Mouse (Mus musculus): Measurements from ENCODE around the gene Hepacam.

Gene Hepacam

GRCm38 (mm10) chr9:37367301-37368080 is at the start of gene Hepacam:
Hepacam (plus strand) TSS chr9:37367351.
- DNase-seq (ENCODE audit: low read depth, low spot score): no peak

- DNase-seq (ENCODE audit: low read depth, low spot score): no peak
These were observed 37.7 kb upstream of the Hepacam start for GRCm38 (mm10) chr9:37329456-37329855.

- no peak for DNase-seq (ENCODE audit: low read depth, low spot score)
These were observed 21.7 kb upstream of the Hepacam start for GRCm38 (mm10) chr9:37345406-37345805.

DNA sequence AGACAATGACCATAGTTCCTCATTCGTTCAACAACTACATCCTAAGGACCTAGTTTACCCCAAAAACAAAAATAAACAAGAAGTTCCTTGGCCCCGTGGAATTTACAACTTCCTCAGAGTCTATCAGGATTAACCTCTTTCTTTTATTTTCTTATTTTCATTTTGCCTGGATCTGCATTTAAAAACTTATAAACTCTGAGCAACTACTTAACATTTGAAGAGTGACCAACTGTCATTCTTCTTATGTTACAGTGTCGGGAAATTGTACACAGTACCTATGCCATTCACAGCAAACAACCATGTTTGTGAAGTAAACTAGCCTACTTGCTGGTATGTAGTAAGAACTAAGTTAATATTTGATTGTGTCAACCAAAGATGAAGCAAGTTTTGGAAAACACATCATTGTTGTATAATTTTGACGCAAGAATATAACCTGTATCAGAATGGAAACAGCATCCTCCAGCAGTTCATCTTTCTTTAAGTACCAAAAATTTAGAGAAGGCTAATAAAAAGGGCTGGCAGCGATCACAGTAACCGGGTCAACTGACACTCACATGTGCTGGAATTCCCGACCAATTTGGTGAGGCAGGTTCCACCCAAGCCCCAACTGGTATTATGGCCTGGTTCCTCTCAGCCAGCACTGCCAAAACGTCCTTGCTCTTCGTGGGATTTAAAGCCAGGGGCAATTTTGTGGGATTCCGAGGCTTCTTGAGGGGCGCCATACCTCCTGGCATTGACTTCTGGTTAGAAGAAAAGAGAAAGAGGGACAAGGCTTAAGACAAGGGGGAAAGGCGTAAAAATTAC is 19.8 kb upstream of the Hepacam start:
- DNase-seq (ENCODE audit: low read depth, low spot score): no peak

- peak; percentile 94 for DNase-seq (ENCODE audit: low read depth, low spot score)
These were observed 19.0 kb upstream of the Hepacam start, which contains the start of gene Ccdc15 for GRCm38 (mm10) chr9:37347988-37348642. Ccdc15 (minus strand) TSS chr9:37348432.

GRCm38 (mm10) chr9:37349050-37349449 is 18.1 kb upstream of the Hepacam start:
- DNase-seq (ENCODE audit: low read depth, low spot score): no peak

DNA sequence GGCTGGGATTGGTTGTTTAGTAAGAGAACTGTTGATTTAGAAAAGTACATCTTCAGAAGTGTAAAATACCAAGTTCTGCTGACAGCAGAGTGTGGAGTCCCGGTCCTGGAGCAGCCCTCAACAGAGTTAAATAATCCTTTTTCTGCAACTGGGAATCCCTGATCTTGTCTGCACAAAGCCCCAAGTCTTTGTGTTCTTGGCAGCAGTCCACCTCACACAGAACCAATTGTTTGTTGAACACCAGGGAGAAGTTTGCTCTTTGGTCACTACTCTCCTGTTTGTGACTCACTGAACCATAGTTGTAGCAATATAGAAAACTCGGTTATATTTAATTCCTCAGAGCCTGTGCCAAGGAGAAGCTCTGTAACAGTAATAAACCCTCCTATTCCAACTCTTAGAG is 15.9 kb upstream of the Hepacam start:
- no peak for DNase-seq (ENCODE audit: low read depth, low spot score)

DNA sequence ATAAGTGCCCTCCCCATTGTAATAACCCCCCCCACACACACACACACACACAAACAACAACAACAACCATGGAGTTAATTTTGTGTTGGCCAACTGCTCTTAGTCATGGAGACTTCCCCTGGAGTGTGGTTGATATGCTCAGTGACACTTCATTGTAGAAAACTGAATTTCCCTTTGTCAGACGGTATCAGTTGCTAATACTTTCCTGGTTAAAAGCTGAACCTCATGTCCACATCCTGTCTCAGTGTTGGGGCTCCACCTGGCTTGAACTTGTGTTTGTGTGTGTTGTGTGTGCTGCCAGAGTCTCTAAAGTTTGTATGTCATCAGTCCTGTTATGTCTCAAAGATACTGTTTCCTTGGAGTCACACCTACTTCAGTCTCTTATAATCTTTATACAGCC is 12.7 kb upstream of the Hepacam start:
- no peak for DNase-seq (ENCODE audit: low read depth, low spot score)

DNA sequence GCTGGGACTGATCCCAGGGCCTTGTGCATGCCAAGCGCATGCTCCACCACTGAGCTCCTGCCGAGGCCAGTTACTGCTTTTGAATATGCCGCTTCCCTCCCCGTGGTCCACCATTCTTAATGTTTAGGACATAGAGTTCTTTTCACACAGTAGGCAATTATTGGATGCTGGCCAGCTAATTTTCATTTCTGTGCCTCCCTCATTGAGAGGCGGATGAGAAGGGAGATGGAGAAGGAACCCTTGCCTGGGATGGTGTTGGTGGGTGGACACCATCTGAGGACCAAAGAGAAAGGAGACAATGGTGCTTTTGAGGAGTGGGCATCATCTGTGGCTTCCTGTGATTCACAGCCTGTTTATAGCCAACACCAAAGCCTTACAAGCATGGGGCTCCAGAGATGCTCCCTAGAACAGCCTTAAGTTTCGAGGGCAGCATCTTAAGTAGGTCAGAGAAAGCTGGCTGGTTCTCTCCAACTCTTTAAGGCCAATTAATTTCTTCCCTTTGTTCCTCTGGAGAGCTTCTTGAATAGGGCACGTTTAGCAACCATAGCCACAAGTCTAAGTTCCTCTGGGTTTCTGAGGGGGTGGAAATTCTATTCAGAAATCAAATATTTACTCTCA is 8.3 kb upstream of the Hepacam start:
- DNase-seq (ENCODE audit: low read depth, low spot score): no peak

DNA sequence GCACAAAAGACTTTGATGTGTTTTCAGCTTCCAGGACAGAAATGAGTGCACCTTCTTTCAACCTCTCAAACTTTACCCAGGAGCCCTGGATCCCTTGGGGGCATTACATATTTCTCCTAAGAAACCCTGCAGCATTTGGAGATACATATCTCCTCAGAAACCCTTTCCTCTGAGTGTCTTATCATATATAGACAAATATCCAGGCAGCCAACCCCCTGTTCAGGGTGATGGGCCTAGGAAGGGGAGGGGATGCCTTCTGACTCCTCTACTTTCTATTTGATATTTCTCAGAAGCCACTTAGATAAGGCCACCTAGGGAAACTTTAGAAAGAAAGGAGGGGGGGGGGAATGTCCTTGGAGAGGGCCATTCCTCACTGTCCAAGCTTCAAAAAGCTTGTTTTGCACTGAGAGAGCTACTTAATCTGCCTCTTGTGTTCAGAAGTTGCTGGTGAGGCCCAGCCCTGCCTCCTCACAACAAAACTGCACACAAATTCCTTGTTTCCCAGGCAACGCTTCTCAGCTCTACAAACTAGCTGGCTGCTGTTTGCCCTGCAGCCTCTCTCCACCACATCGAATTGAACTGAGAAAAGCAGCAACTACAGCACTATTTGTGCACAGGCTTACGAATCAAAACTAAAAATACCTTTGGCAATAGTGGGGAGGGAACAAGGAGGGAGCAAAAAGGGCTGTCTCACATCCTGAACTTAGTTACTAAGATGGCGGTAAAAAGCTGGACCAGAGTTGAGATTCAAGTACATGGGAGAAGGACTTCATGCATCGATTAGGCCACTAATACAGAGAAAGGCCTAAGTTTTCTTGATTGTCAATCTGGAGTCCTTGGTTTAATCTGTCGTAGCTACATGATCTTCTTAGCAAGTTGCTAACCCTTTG is 7.6 kb upstream of the Hepacam start:
- DNase-seq (ENCODE audit: low read depth, low spot score): no peak

DNA sequence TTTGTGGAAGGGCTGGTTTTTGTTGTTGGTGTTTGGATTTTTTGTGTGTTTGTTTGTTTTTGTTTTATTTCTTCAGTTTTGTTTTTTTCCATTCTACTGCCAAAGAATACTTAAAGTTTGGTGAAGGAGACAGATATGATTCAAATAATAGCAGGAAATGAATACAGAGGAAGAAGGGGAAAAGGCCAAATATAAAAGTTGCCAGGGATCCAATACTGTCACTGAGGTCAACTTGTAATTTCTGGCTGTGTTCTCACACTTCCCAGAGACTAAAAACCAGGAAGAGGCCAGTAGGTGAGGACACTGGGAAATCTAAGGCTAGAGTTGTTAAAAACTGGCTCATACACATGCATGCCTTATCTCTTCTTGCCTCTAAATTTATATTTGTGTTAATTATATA is 5.1 kb upstream of the Hepacam start:
- no peak for DNase-seq (ENCODE audit: low read depth, low spot score)

- DNase-seq (ENCODE audit: low read depth, low spot score): no peak
These were observed 4.3 kb upstream of the Hepacam start for GRCm38 (mm10) chr9:37362881-37363280.

DNA sequence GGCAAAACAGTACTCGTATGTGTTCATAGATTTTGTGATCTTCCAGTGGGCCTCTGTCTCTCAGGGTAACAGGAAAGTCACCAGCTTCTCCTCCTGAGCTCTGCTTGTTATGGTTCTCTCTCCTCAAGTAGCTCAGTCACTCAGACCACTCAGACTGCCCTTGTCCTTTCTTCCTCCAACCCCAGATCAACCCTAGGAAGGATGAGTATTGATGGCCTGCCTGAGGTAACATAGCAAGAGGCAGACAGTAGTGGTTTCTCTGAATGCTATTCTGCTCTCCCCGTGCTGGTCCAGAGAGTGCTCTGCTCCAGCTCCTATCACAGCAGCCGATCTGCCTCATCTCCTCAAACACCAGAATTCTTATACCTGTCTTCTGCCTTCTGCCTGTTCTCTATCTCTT is 3.6 kb upstream of the Hepacam start:
- no peak for DNase-seq (ENCODE audit: low read depth, low spot score)

GRCm38 (mm10) chr9:37364392-37364791 is 2.8 kb upstream of the Hepacam start:
- no peak for DNase-seq (ENCODE audit: low read depth, low spot score)

DNA sequence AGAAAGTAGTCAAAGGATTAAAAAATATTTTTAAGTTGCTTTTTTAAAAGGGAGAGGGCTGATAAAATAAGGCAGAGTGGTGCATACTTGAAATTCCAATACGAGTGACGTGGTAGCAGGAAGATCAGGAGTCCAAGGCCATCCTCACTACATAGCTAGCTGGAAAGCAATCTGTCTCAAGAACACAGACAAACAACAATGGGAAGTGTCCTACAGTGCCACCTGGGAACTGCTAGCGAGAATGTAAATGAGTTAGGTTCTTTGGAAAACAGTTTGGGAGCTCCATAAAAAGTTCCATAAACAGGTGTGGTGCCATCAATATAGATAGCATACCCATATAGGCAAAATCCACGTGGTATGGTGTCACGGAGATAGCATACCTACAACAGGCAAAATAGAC is 1.4 kb upstream of the Hepacam start:
- no peak for DNase-seq (ENCODE audit: low read depth, low spot score)

- DNase-seq (ENCODE audit: low read depth, low spot score): no peak
These were observed 1.1 kb downstream of the Hepacam start for GRCm38 (mm10) chr9:37368081-37368830.

DNA sequence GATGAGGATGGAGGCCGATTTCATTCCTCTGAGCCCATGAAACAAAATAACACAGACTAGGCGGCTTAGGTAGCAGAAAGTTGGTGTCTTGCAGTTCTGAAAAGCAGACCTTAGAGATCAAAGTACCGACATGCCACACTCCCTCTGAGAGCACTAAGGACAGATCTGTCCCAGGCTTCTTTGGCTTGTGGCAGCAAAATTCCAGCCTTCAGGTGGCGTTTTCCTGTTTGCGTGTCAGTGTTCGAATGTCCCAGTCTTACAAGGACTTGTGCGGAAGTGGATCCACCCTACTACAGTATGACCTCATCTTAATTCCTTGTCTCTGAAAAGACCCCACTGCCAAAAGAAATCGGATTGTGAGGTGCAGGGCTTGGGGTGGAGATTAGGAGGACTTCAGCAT is 1.7 kb downstream of the Hepacam start:
- DNase-seq (ENCODE audit: low read depth, low spot score): no peak

- DNase-seq (ENCODE audit: low read depth, low spot score): no peak
These were observed 4.2 kb downstream of the Hepacam start for GRCm38 (mm10) chr9:37371232-37371801.

- no peak for DNase-seq (ENCODE audit: low read depth, low spot score)
These were observed 8.6 kb downstream of the Hepacam start for GRCm38 (mm10) chr9:37375718-37376117.

DNA sequence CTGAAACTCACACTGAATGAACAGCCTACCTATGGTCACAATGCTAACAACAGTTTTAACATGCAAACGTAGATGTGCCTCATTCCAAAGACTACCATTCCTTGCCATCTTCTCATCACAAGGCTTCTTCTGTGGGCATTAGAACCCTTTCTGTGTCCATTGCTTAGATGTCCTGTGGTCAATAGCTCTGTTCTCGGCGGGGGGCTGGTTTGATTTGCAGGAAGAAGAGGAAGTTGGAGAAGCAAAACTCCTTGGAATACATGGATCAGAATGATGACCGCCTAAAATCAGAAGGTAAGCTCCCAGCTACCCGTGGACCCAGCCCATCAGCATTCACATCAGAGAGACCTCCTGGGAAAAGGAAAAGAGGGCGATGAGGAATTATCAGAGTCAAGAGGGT is 16.0 kb downstream of the Hepacam start:
- DNase-seq (ENCODE audit: low read depth, low spot score): no peak
